8 mouse cellular contexts compared by ENCODE assay signal in the genomic region with DNA sequence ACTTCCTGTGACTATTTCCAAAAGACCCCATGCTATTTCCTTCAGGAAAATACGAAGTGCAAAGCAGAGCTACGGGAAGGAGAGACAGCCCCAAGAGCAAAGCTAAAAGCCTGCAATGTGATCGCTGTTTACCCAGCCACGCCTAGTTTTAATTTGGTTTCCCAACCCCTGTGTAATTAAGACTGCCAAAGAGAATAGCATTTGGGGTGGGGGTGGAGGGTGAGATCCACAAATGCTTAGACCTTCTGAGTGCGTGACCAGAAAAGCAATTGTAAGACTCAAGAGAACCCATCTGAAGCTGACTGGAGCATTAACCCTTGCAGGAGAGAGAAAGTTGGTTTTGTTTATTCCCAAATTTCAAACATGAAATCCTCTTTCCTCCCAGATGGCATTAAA.
DNase-seq lines count a peak whose midpoint lies in the region; ATAC-seq and TF ChIP-seq lines count a peak whose summit lies in the region.

No protein-coding gene starts in this region.

- peaks cover 16% of the 10 kb centered on the region for H3K4me1 ChIP-seq in heart, adult 2 months (ENCODE audit: control insufficient read depth, insufficient read depth, low read length)
- H3K4me1 ChIP-seq in CH12.LX (ENCODE audit: control insufficient read depth in 1 of 2, insufficient read depth in 2 of 2), result peaks cover 3 to 68% of the 10 kb centered on the region in 2 experiments; a peak in 3 of 4 replicates
- peaks cover 20% of the 10 kb centered on the region for H3K4me1 ChIP-seq in forebrain, postnatal 0 days (ENCODE audit: insufficient read depth)

- 30% methylated on average over 5 of the region's 5 CpGs for WGBS in heart, adult 2 months
- WGBS in forebrain, postnatal 0 days, result 7% methylated on average over 5 of the region's 5 CpGs
- WGBS in macrophage (ENCODE audit: missing documents), result 49% methylated on average over 5 of the region's 5 CpGs

- no peak for TF ChIP-seq RAD21 in CH12.LX (IDR thresholded peaks at IDR 0.05; ENCODE audit: low read depth, low read length)

- peak overlapping the region; percentile 55 for H3K4me2 ChIP-seq in CH12.LX (ENCODE audit: insufficient read depth, low read depth, poor library complexity, severe bottlenecking)
- peak overlapping the region; percentile 50 for H3K4me2 ChIP-seq in forebrain, postnatal 0 days (ENCODE audit: low read depth)

- no peak for TF ChIP-seq EP300 in heart, adult 2 months (IDR thresholded peaks at IDR 0.05; ENCODE audit: insufficient read depth, low read depth, low read length)
- no peak for TF ChIP-seq EP300 in CH12.LX (IDR thresholded peaks at IDR 0.05; ENCODE audit: low read length)

- H3K27me3 ChIP-seq in heart, adult 2 months (ENCODE audit: control insufficient read depth, insufficient read depth, low read length), result no peaks in the 10 kb centered on the region
- H3K27me3 ChIP-seq in CH12.LX (replicated peaks), result no peaks in the 10 kb centered on the region
- H3K27me3 ChIP-seq in forebrain, postnatal 0 days (ENCODE audit: insufficient read depth, low read length), result no peaks in the 10 kb centered on the region

- peak overlapping the region; percentile 57 for H3K27ac ChIP-seq in heart, adult 2 months
- H3K27ac ChIP-seq in CH12.LX (ENCODE audit: insufficient read depth, low read depth), result peak overlapping the region; percentile 30
- peak overlapping the region; percentile 60 for H3K27ac ChIP-seq in forebrain, postnatal 0 days (ENCODE audit: low read depth, low read length)
- H3K27ac ChIP-seq in macrophage, result peak overlapping the region; percentile 87

- H3K79me2 ChIP-seq in heart, adult 2 months (replicated peaks; ENCODE audit: control insufficient read depth, insufficient read depth, low read length), result peaks cover 1% of the 10 kb centered on the region; the same call in 1 of the 2 replicates
- H3K79me2 ChIP-seq in CH12.LX (replicated peaks; ENCODE audit: control insufficient read depth, extremely low read depth, insufficient read depth, poor library complexity, severe bottlenecking) (peaks cover 33% of the 10 kb centered on the region), macrophage (ENCODE audit: inconsistent target) (peaks cover 100% of the 10 kb centered on the region)

- TF ChIP-seq POLR2A in heart, adult 2 months (IDR thresholded peaks at IDR 0.05; ENCODE audit: insufficient read depth, low read depth, low read length), result no peak
- no peak for TF ChIP-seq POLR2A in CH12.LX (IDR thresholded peaks at IDR 0.05; ENCODE audit: low read depth, low read length)

- in situ Hi-C loops in CH12.LX (cut with MboI; ENCODE audit: low pct_ligation_motif_present, low pct_unique_long_range_greater_than_20kb, low sequenced_read_pairs), result no loop called here

- H3K4me3 ChIP-seq in heart, adult 2 months, result no peak overlapping the region
- H3K4me3 ChIP-seq in CH12.LX (replicated peaks in 1 of 3; ENCODE audit: low read depth in 2 of 3, low read length in 2 of 3, poor library complexity in 1 of 3), result no peak overlapping the region
- peak overlapping the region; percentile 22 for H3K4me3 ChIP-seq in forebrain, postnatal 0 days (ENCODE audit: low read depth, low read length)
- H3K4me3 ChIP-seq in macrophage (ENCODE audit: inconsistent target), result no peak overlapping the region

- DNase-seq in heart, adult 2 months, result no peak
- no peak for DNase-seq in heart, adult 9 months (ENCODE audit: low spot score in 2 of 2)
- DNase-seq in CH12.LX (ENCODE audit: extremely low read depth), result no peak
- DNase-seq in forebrain, postnatal 0 days, result peak; percentile 73
- no peak for DNase-seq in embryo, embryonic 11 days
- DNase-seq in spleen, postnatal 4 days (ENCODE audit: low spot score in 2 of 2), result no peak
- DNase-seq in thymus, adult 18-20 months, result no peak

- H3K9ac ChIP-seq in heart, adult 2 months (ENCODE audit: low read depth, low read length), result no peak overlapping the region
- no peak overlapping the region; the same call in 1 of the 2 replicates for H3K9ac ChIP-seq in CH12.LX (ENCODE audit: insufficient read depth, low read depth)
- peak overlapping the region; percentile 41 for H3K9ac ChIP-seq in forebrain, postnatal 0 days

- intact Hi-C loops in heart, adult 2 months (cut with DNase I), result no loop called here

- TF ChIP-seq CTCF in heart, adult 2 months (IDR thresholded peaks at IDR 0.05), result no peak
- no peak for TF ChIP-seq CTCF in CH12.LX (conservative IDR thresholded peaks at IDR 0.05 in 1 of 2, IDR thresholded peaks at IDR 0.05 in 1 of 2; ENCODE audit: low read depth in 2 of 2, low read length in 2 of 2)
- TF ChIP-seq CTCF in forebrain, postnatal 0 days (IDR thresholded peaks at IDR 0.05; ENCODE audit: low read depth), result no peak

- dilution Hi-C loops in CH12.LX (cut with MboI; ENCODE audit: extremely low pct_ligation_motif_present, extremely low pct_unique_long_range_greater_than_20kb, low sequenced_read_pairs), result no loop called here

- ATAC-seq in forebrain, postnatal 0 days, result peak; percentile 84

- peaks cover 9% of the 10 kb centered on the region for H3K36me3 ChIP-seq in heart, adult 2 months (ENCODE audit: control insufficient read depth, insufficient read depth, low read length)
- H3K36me3 ChIP-seq in CH12.LX (replicated peaks in 1 of 2; ENCODE audit: control insufficient read depth in 1 of 2, insufficient read depth in 1 of 2, low read length in 1 of 2) (peaks cover 71 to 96% of the 10 kb centered on the region in 2 experiments), macrophage (ENCODE audit: inconsistent target) (peaks cover 64% of the 10 kb centered on the region; the same call in 1 of the 2 replicates)
- no peaks in the 10 kb centered on the region for H3K36me3 ChIP-seq in forebrain, postnatal 0 days (ENCODE audit: insufficient read depth)

- H3K9me3 ChIP-seq in CH12.LX (replicated peaks; ENCODE audit: low read length), result no peaks in the 10 kb centered on the region
- no peaks in the 10 kb centered on the region for H3K9me3 ChIP-seq in forebrain, postnatal 0 days (ENCODE audit: low read length)

TF ChIP-seq in CH12.LX, 34 proteins besides CTCF, POLR2A, EP300 and RAD21:
- TF ChIP-seq JUN (IDR thresholded peaks at IDR 0.05; ENCODE audit: insufficient read depth, low read depth, low read length) (no peak), USF2 (conservative IDR thresholded peaks at IDR 0.05; ENCODE audit: low read depth, low read length) (no peak), ELF1 (IDR thresholded peaks at IDR 0.05; ENCODE audit: low read depth, low read length) (no peak), MEF2A (IDR thresholded peaks at IDR 0.05; ENCODE audit: borderline replicate concordance, low read depth, low read length) (no peak), ZNF384 (IDR thresholded peaks at IDR 0.05; ENCODE audit: low read depth, low read length) (no peak), GABPA (IDR thresholded peaks at IDR 0.05; ENCODE audit: insufficient replicate concordance, low read depth, low read length) (no peak), CHD1 (IDR thresholded peaks at IDR 0.05; ENCODE audit: low read depth, low read length) (no peak), MAX (IDR thresholded peaks at IDR 0.05; ENCODE audit: low read length) (no peak), NELFE (IDR thresholded peaks at IDR 0.05; ENCODE audit: low read depth, low read length) (no peak), ETS1 (conservative IDR thresholded peaks at IDR 0.05; ENCODE audit: low read depth, low read length) (no peak), RCOR1 (conservative IDR thresholded peaks at IDR 0.05; ENCODE audit: low read depth, low read length) (no peak), MAFK (IDR thresholded peaks at IDR 0.05; ENCODE audit: insufficient replicate concordance, low read length) (no peak), TCF12 (IDR thresholded peaks at IDR 0.05; ENCODE audit: low read depth, low read length) (no peak), USF1 (IDR thresholded peaks at IDR 0.05; ENCODE audit: low read depth, low read length) (no peak), JUND (conservative IDR thresholded peaks at IDR 0.05; ENCODE audit: low read depth, low read length) (no peak), ZKSCAN1 (IDR thresholded peaks at IDR 0.05; ENCODE audit: borderline replicate concordance, low read depth, low read length) (no peak), SMC3 (IDR thresholded peaks at IDR 0.05; ENCODE audit: low read depth, low read length) (no peak), IRF4 (IDR thresholded peaks at IDR 0.05; ENCODE audit: low read depth, low read length) (no peak), BHLHE40 (IDR thresholded peaks at IDR 0.05; ENCODE audit: low read depth, low read length) (no peak), CHD2 (IDR thresholded peaks at IDR 0.05; ENCODE audit: low read length) (no peak)
TF ChIP-seq in CH12.LX: peak in this region for 0.

Comparison
In these comparisons a context has a peak if more than half of its experiments do, and no peak if none do; other contexts are left out.
1. H3K27ac ChIP-seq: peak in every context shown above with its lines; median percentile 87 in macrophage; 60 in forebrain, postnatal 0 days; 57 in heart, adult 2 months; 30 in CH12.LX.